Mouse (Mus musculus) urinary bladder, adult 2 months (tissue): ENCODE results near the gene Prkab1. TPM values are rescaled to one million over a fixed set of nuclear protein-coding genes. Genes with fewer than 3 reads are reported as not detected.

Experiments
- DNase-seq: peaks from one replicate; pipeline ENCODE4 v3.0.0; 2022; ENCODE audit warnings: low spot score
- polyA plus RNA-seq: library from polyadenylated mRNA; depleted of rRNA; stranded (reverse); fragments of >200 nt; gene quantifications from 2 replicates; pipeline ENCODE4 v1.2.3, GENCODE M21; 2012; rRNA removed

Gene Prkab1
- polyA plus RNA-seq, 1 experiment, result 109 TPM

GRCm38 (mm10) chr5:115979134-115979696, 45.1 kb downstream of the Prkab1 start:
- no peak for DNase-seq

- no peak for DNase-seq
These were observed 46.1 kb downstream of the Prkab1 start for GRCm38 (mm10) chr5:115978255-115978654.

- no peak for DNase-seq
These were observed 46.6 kb downstream of the Prkab1 start for GRCm38 (mm10) chr5:115977757-115978156.

GRCm38 (mm10) chr5:115977266-115977665, 47.0 kb downstream of the Prkab1 start:
- DNase-seq, result no peak

- DNase-seq, result no peak
These were observed 47.9 kb downstream of the Prkab1 start for GRCm38 (mm10) chr5:115976446-115976845.

- DNase-seq, result no peak
These were observed 48.6 kb downstream of the Prkab1 start for GRCm38 (mm10) chr5:115975672-115976071.

- peak; percentile 38 for DNase-seq
These were observed 53.1 kb downstream of the Prkab1 start for GRCm38 (mm10) chr5:115971236-115971635.

Other genes with a start within 250 kb of the Prkab1 start
- 4.9 and 7.7 TPM in 2 replicates for gene Cit, start 179.2 kb downstream of the Prkab1 start, polyA plus RNA-seq
- 0.08 and 0.09 TPM in 2 replicates for gene Tmem233, start 58.7 kb upstream of the Prkab1 start, polyA plus RNA-seq